Mouse (Mus musculus): ENCODE measurements around the gene Kdm4b.

- TF ChIP-seq GATA1 (IDR thresholded peaks at IDR 0.05; ENCODE audit: borderline replicate concordance, low read length), result no peak
- no peak for TF ChIP-seq FLI1 (IDR thresholded peaks at IDR 0.05; ENCODE audit: low read length)
These were observed 44.2 kb downstream of the Kdm4b start for GRCm38 (mm10) chr17:56370090-56370489.
